Mouse (Mus musculus) heart, adult 2 months (tissue): ENCODE results near the gene Tgm2. TPM values are rescaled to one million over a fixed set of nuclear protein-coding genes. Genes with fewer than 3 reads are reported as not detected.

Source experiments
- DNase-seq, 2 experiments: peaks; one replicate each; pipeline ENCODE4 v3.0.0; 2021
- H3K27ac ChIP-seq: fragments of 200-600 bp; 2 replicates; pipeline ENCODE4 v1.8.1; 2022
- H3K27me3 ChIP-seq: fragments of 200-500 bp; 2 replicates; pipeline ENCODE4 v1.6.1; 2012; ENCODE audit warnings: mild to moderate bottlenecking, low read length, inconsistent platforms, mixed read lengths; ENCODE audit not compliant: control insufficient read depth, insufficient read depth
- H3K36me3 ChIP-seq: fragments of 200-500 bp; 2 replicates; pipeline ENCODE4 v1.6.1; 2012; ENCODE audit warnings: low read length, inconsistent platforms; ENCODE audit not compliant: control insufficient read depth, insufficient read depth
- H3K4me1 ChIP-seq: fragments of 200-500 bp; 2 replicates; pipeline ENCODE4 v1.6.1; 2011; ENCODE audit warnings: low read length; ENCODE audit not compliant: control insufficient read depth, insufficient read depth
- H3K4me3 ChIP-seq: fragments of 200-600 bp; 2 replicates; pipeline ENCODE4 v1.8.1; 2022
- H3K79me2 ChIP-seq: fragments of 200-500 bp; replicated peaks from 2 replicates; pipeline ENCODE4 v1.6.1; 2012; ENCODE audit warnings: mild to moderate bottlenecking, inconsistent platforms, low read length, moderate library complexity, mixed read lengths; ENCODE audit not compliant: control insufficient read depth, insufficient read depth
- H3K9ac ChIP-seq: fragments of 200-500 bp; 2 replicates; pipeline ENCODE4 v1.6.1; 2012; ENCODE audit warnings: low read depth, mild to moderate bottlenecking, control low read depth, inconsistent platforms, low read length, mixed read lengths
- CTCF ChIP-seq: fragments of 200-600 bp; IDR thresholded peaks from 2 replicates; pipeline ENCODE4 v1.8.1; 2022; ENCODE audit warnings: antibody characterized with exemption, mild to moderate bottlenecking, moderate library complexity
- EP300 ChIP-seq: fragments of 200-500 bp; IDR thresholded peaks from 2 replicates; pipeline ENCODE4 v1.6.1; 2011; ENCODE audit warnings: low read depth, low read length, control low read depth; ENCODE audit not compliant: insufficient read depth
- POLR2A ChIP-seq: fragments of 200-500 bp; IDR thresholded peaks from 2 replicates; pipeline ENCODE4 v1.6.1; 2011; ENCODE audit warnings: mild to moderate bottlenecking, low read depth, low read length, control low read depth; ENCODE audit not compliant: insufficient read depth
- WGBS: fragments of 180-500 bp; shearing (Covaris S2); methylation state at CpG from one replicate; pipeline ENCODE4 v1.1.7; 2018; 5-methylcytosine and 5-hydroxymethylcytosine counted together
- intact Hi-C: fragments of 180-260 bp; cut with DNase I; formaldehyde crosslinking; loops from one replicate; pipeline ENCODE4 v1.15.1; 2025
- polyA plus RNA-seq: library from polyadenylated mRNA; depleted of rRNA; stranded (reverse); fragments of >200 nt; gene quantifications from 2 replicates; pipeline ENCODE4 v1.2.3, GENCODE M21; 2012
- total RNA-seq, 2 experiments: library from RNA; stranded (reverse); gene quantifications; 2 replicates each; pipeline ENCODE4 v1.2.3; 2021

Gene Tgm2
- total and polyA plus RNA-seq, 3 experiments: 155 to 286 (median 270) TPM

- Histone ChIP-seq H3K27me3 (no peaks in the 10 kb centered on the region), H3K4me1 (peaks cover 6% of the 10 kb centered on the region), H3K4me3 (no peak overlapping the region), H3K9ac (no peak overlapping the region), H3K27ac (no peak overlapping the region), H3K79me2 (no peaks in the 10 kb centered on the region), H3K36me3 (no peaks in the 10 kb centered on the region)
- TF ChIP-seq POLR2A (no peak), EP300 (no peak), CTCF (no peak)
- WGBS: 93% methylated on average over 6 of the region's 6 CpGs
- no peak for DNase-seq
- intact Hi-C loops: loop anchor here (5.0 kb wide), 1 partner anchor 38 kb away; no protein-coding TSS in a partner anchor
Measured at GRCm38 (mm10) chr2:158104966-158105365, 41.3 kb downstream of the Tgm2 start.

GRCm38 (mm10) chr2:158101768-158102167 lies 44.5 kb downstream of the Tgm2 start:
- Histone ChIP-seq H3K27ac (no peak overlapping the region), H3K36me3 (no peaks in the 10 kb centered on the region), H3K9ac (no peak overlapping the region), H3K4me1 (no peaks in the 10 kb centered on the region), H3K79me2 (no peaks in the 10 kb centered on the region), H3K4me3 (no peak overlapping the region), H3K27me3 (no peaks in the 10 kb centered on the region)
- 82% methylated on average over 5 of the region's 5 CpGs for WGBS
- intact Hi-C loops: no loop called here
- TF ChIP-seq EP300: no peak
- DNase-seq: no peak

- intact Hi-C loops: no loop called here
- Histone ChIP-seq H3K36me3 (no peaks in the 10 kb centered on the region), H3K4me3 (no peak overlapping the region), H3K27ac (no peak overlapping the region), H3K79me2 (no peaks in the 10 kb centered on the region), H3K4me1 (peaks cover 2% of the 10 kb centered on the region; the same call in 1 of the 2 replicates), H3K27me3 (no peaks in the 10 kb centered on the region), H3K9ac (no peak overlapping the region)
- no peak for TF ChIP-seq EP300
- no peak for TF ChIP-seq POLR2A
- no peak for TF ChIP-seq CTCF
- DNase-seq: no peak
- 86% methylated on average over 3 of the region's 3 CpGs for WGBS
Measured at GRCm38 (mm10) chr2:158099537-158099936, 46.7 kb downstream of the Tgm2 start.

GRCm38 (mm10) chr2:158098730-158099129 lies 47.5 kb downstream of the Tgm2 start:
- no peaks in the 10 kb centered on the region for H3K79me2 ChIP-seq
- H3K9ac ChIP-seq: no peak overlapping the region
- 89% methylated on average over 5 of the region's 5 CpGs for WGBS
- H3K27ac ChIP-seq: no peak overlapping the region
- intact Hi-C loops: no loop called here
- no peak overlapping the region for H3K4me3 ChIP-seq
- H3K4me1 ChIP-seq: peaks cover 4% of the 10 kb centered on the region; the same call in 1 of the 2 replicates
- no peaks in the 10 kb centered on the region for H3K36me3 ChIP-seq
- H3K27me3 ChIP-seq: no peaks in the 10 kb centered on the region
- DNase-seq: no peak
- TF ChIP-seq CTCF (no peak), POLR2A (no peak), EP300 (no peak)

GRCm38 (mm10) chr2:158097071-158097470 lies 49.2 kb downstream of the Tgm2 start:
- no peak for DNase-seq
- Histone ChIP-seq H3K4me1 (peaks cover 7% of the 10 kb centered on the region), H3K9ac (no peak overlapping the region), H3K4me3 (no peak overlapping the region), H3K36me3 (no peaks in the 10 kb centered on the region), H3K27ac (no peak overlapping the region), H3K27me3 (no peaks in the 10 kb centered on the region), H3K79me2 (no peaks in the 10 kb centered on the region)
- intact Hi-C loops: no loop called here
- 66% methylated on average over 5 of the region's 5 CpGs for WGBS
- TF ChIP-seq POLR2A (no peak), EP300 (no peak), CTCF (no peak)

- Histone ChIP-seq H3K27me3 (no peaks in the 10 kb centered on the region), H3K4me3 (no peak overlapping the region), H3K27ac (no peak overlapping the region), H3K4me1 (peaks cover 7% of the 10 kb centered on the region), H3K9ac (no peak overlapping the region), H3K79me2 (no peaks in the 10 kb centered on the region), H3K36me3 (no peaks in the 10 kb centered on the region)
- intact Hi-C loops: no loop called here
- WGBS: 49% methylated on average over 5 of the region's 5 CpGs
- peak in 1 of 2 experiments; percentile 36 for DNase-seq
- TF ChIP-seq POLR2A (no peak), EP300 (no peak), CTCF (no peak)
Measured at GRCm38 (mm10) chr2:158094846-158095245, 51.4 kb downstream of the Tgm2 start.

- WGBS: 73% methylated on average over 7 of the region's 7 CpGs
- peak in 1 of 2 experiments; percentile 36 for DNase-seq
- Histone ChIP-seq H3K4me3 (no peak overlapping the region), H3K27me3 (no peaks in the 10 kb centered on the region), H3K4me1 (peaks cover 7% of the 10 kb centered on the region), H3K79me2 (no peaks in the 10 kb centered on the region), H3K27ac (0 out of 2 replicates have a peak overlapping the region, but pooled peaks have one; percentile 6), H3K36me3 (no peaks in the 10 kb centered on the region), H3K9ac (no peak overlapping the region)
- TF ChIP-seq POLR2A: no peak
- no peak for TF ChIP-seq EP300
- no peak for TF ChIP-seq CTCF
- intact Hi-C loops: no loop called here
Measured at GRCm38 (mm10) chr2:158094300-158094699, 51.9 kb downstream of the Tgm2 start.
